Mouse (Mus musculus) midbrain, postnatal 0 days (tissue): ENCODE data around the gene Ccdc24. TPM values are rescaled to one million over a fixed set of nuclear protein-coding genes. Genes with fewer than 3 reads are reported as not detected.
A peak's percentile ranks its signal among the peaks of the same experiment; 100 is the strongest.

Source experiments
- ATAC-seq: fragments of 200-750 bp; cut with Nextera tagmentation; 2 replicates; pipeline ENCODE4 v1.8.0; 2017; ENCODE audit warnings: moderate number of reproducible peaks, mild to moderate bottlenecking, moderate TSS enrichment, moderate library complexity; ENCODE audit not compliant: low FRiP score
- DNase-seq: peaks from one replicate; pipeline ENCODE4 v3.0.0-alpha.2; 2015; ENCODE audit warnings: low spot score
- H3K27ac ChIP-seq: fragments of 300-500 bp; sonication (generic); 2 replicates; pipeline ENCODE4 v1.5.1; 2014; ENCODE audit warnings: low read depth, mild to moderate bottlenecking, low read length, mixed read lengths
- H3K27me3 ChIP-seq: fragments of 300-500 bp; sonication (generic); 2 replicates; pipeline ENCODE4 v1.6.1; 2014; ENCODE audit warnings: low read length, control low read depth, mixed read lengths; ENCODE audit not compliant: insufficient read depth
- H3K36me3 ChIP-seq: fragments of 300-500 bp; sonication (generic); 2 replicates; pipeline ENCODE4 v1.6.1; 2014; ENCODE audit warnings: low read length, control low read depth, mixed read lengths; ENCODE audit not compliant: insufficient read depth
- H3K4me1 ChIP-seq: fragments of 300-500 bp; sonication (generic); 2 replicates; pipeline ENCODE4 v1.6.1; 2014; ENCODE audit warnings: mild to moderate bottlenecking, control low read depth, antibody characterized with exemption, low read length, mixed read lengths; ENCODE audit not compliant: insufficient read depth
- H3K4me2 ChIP-seq: fragments of 300-500 bp; sonication (generic); 2 replicates; pipeline ENCODE4 v1.6.1; 2014; ENCODE audit warnings: low read depth, mild to moderate bottlenecking, low read length, mixed read lengths; ENCODE audit not compliant: poor library complexity, severe bottlenecking
- H3K4me3 ChIP-seq: fragments of 300-500 bp; sonication (generic); 2 replicates; pipeline ENCODE4 v1.5.1; 2014; ENCODE audit warnings: low read depth, mild to moderate bottlenecking, low read length, moderate library complexity
- H3K9ac ChIP-seq: fragments of 300-500 bp; sonication (generic); replicated peaks from 2 replicates; pipeline ENCODE4 v1.6.1; 2014; ENCODE audit warnings: mild to moderate bottlenecking, low read length, moderate library complexity, mixed read lengths; ENCODE audit not compliant: poor library complexity, severe bottlenecking
- H3K9me3 ChIP-seq: fragments of 300-500 bp; sonication (generic); 2 replicates; pipeline ENCODE4 v1.6.1; 2016; ENCODE audit warnings: low read length, control low read depth
- CTCF ChIP-seq: IDR thresholded peaks from 2 replicates; pipeline ENCODE4 v1.5.1; 2016; ENCODE audit warnings: antibody characterized with exemption, mild to moderate bottlenecking
- WGBS: fragments of 180-500 bp; shearing (Covaris S2); extraction: QIAGEN DNeasy Blood & Tissue Kit; methylation state at CpG from one replicate; pipeline ENCODE4 v1.1.7; 2014; 5-methylcytosine and 5-hydroxymethylcytosine counted together
- polyA plus RNA-seq: library from polyadenylated mRNA; unstranded; fragments of >200 nt; fragmentation: Nextera tagmentation; extraction: Ambion mirVana; gene quantifications from 2 replicates; pipeline ENCODE4 v1.2.1, GENCODE M21; 2015
- total RNA-seq: library from RNA; depleted of rRNA; stranded (reverse); fragments of >200 nt; gene quantifications from 2 replicates; pipeline ENCODE4 v1.2.3, GENCODE M21; 2014

Gene Ccdc24
- total and polyA plus RNA-seq, 2 experiments from 2014 or later, result 1.2 to 2.0 TPM

GRCm38 (mm10) chr4:117912685-117913273, 40.4 kb upstream of the Ccdc24 start:
- DNase-seq (no peak), ATAC-seq (no peak)
- H3K9ac ChIP-seq, result peak overlapping the region; percentile 6; the same call in 1 of the 2 replicates
- no peak overlapping the region for H3K27ac ChIP-seq
- no peaks in the 10 kb centered on the region; the same call in 1 of the 2 replicates for H3K36me3 ChIP-seq
- TF ChIP-seq CTCF, result no peak
- H3K4me1 ChIP-seq, result peaks cover 19% of the 10 kb centered on the region; the same call in 1 of the 2 replicates
- WGBS, result 68% methylated on average over 7 of the region's 7 CpGs
- peak overlapping the region; percentile 68; the same call in 1 of the 2 replicates for H3K4me3 ChIP-seq
- H3K27me3 ChIP-seq, result no peaks in the 10 kb centered on the region
- H3K9me3 ChIP-seq, result no peaks in the 10 kb centered on the region
- peak overlapping the region; percentile 84 for H3K4me2 ChIP-seq

- peaks cover 19% of the 10 kb centered on the region; the same call in 1 of the 2 replicates for H3K4me1 ChIP-seq
- H3K9me3 ChIP-seq, result no peaks in the 10 kb centered on the region
- no peak overlapping the region for H3K4me3 ChIP-seq
- H3K9ac ChIP-seq, result no peak overlapping the region
- no peak overlapping the region for H3K4me2 ChIP-seq
- 90% methylated on average over 13 of the region's 13 CpGs for WGBS
- no peak for TF ChIP-seq CTCF
- no peak for DNase-seq
- H3K27ac ChIP-seq, result no peak overlapping the region
- no peaks in the 10 kb centered on the region; the same call in 1 of the 2 replicates for H3K36me3 ChIP-seq
- no peak for ATAC-seq
- H3K27me3 ChIP-seq, result no peaks in the 10 kb centered on the region
Measured at GRCm38 (mm10) chr4:117912131-117912561, 39.8 kb upstream of the Ccdc24 start.

GRCm38 (mm10) chr4:117908834-117909453, 36.6 kb upstream of the Ccdc24 start:
- Histone ChIP-seq H3K36me3 (peaks cover 18% of the 10 kb centered on the region), H3K4me2 (peak overlapping the region; percentile 43), H3K9ac (peak overlapping the region; percentile 46; the same call in 1 of the 2 replicates), H3K27me3 (no peaks in the 10 kb centered on the region), H3K4me3 (peak overlapping the region; percentile 16; the same call in 1 of the 2 replicates), H3K27ac (peak overlapping the region; percentile 81), H3K9me3 (no peaks in the 10 kb centered on the region), H3K4me1 (peaks cover 19% of the 10 kb centered on the region; the same call in 1 of the 2 replicates)
- DNase-seq (peak; percentile 89), ATAC-seq (peak; percentile 77)
- 48% methylated on average over 8 of the region's 8 CpGs for WGBS
- TF ChIP-seq CTCF, result no peak

GRCm38 (mm10) chr4:117906196-117906595, 33.8 kb upstream of the Ccdc24 start:
- no peak for TF ChIP-seq CTCF
- Histone ChIP-seq H3K27ac (no peak overlapping the region), H3K4me2 (no peak overlapping the region), H3K9ac (no peak overlapping the region), H3K4me1 (peaks cover 8% of the 10 kb centered on the region; the same call in 1 of the 2 replicates), H3K36me3 (peaks cover 46% of the 10 kb centered on the region), H3K9me3 (no peaks in the 10 kb centered on the region), H3K4me3 (no peak overlapping the region), H3K27me3 (no peaks in the 10 kb centered on the region)
- ATAC-seq, result no peak
- 91% methylated on average over 3 of the region's 3 CpGs for WGBS
- DNase-seq, result no peak

- H3K36me3 ChIP-seq, result peaks cover 60% of the 10 kb centered on the region
- H3K4me2 ChIP-seq, result no peak overlapping the region
- no peak for DNase-seq
- WGBS, result 95% methylated on average over 8 of the region's 8 CpGs
- no peak for ATAC-seq
- H3K9ac ChIP-seq, result no peak overlapping the region
- peaks cover 8% of the 10 kb centered on the region; the same call in 1 of the 2 replicates for H3K4me1 ChIP-seq
- H3K27ac ChIP-seq, result no peak overlapping the region
- TF ChIP-seq CTCF, result no peak
- H3K9me3 ChIP-seq, result no peaks in the 10 kb centered on the region
- H3K27me3 ChIP-seq, result no peaks in the 10 kb centered on the region
- no peak overlapping the region for H3K4me3 ChIP-seq
Measured at GRCm38 (mm10) chr4:117904761-117905160, 32.4 kb upstream of the Ccdc24 start.

- H3K4me2 ChIP-seq, result no peak overlapping the region
- no peak for DNase-seq
- H3K4me3 ChIP-seq, result no peak overlapping the region
- TF ChIP-seq CTCF, result no peak
- no peak for ATAC-seq
- no peaks in the 10 kb centered on the region for H3K9me3 ChIP-seq
- H3K27me3 ChIP-seq, result no peaks in the 10 kb centered on the region
- peaks cover 5% of the 10 kb centered on the region; the same call in 1 of the 2 replicates for H3K4me1 ChIP-seq
- WGBS, result 87% methylated on average over 10 of the region's 10 CpGs
- peaks cover 66% of the 10 kb centered on the region for H3K36me3 ChIP-seq
- H3K9ac ChIP-seq, result no peak overlapping the region
- H3K27ac ChIP-seq, result no peak overlapping the region
Measured at GRCm38 (mm10) chr4:117904094-117904493, 31.7 kb upstream of the Ccdc24 start.
